Mouse (Mus musculus) layer of hippocampus, adult 2 months (tissue): Measurements from ENCODE around the gene Acly. TPM values are rescaled to one million over a fixed set of nuclear protein-coding genes. Genes with fewer than 3 reads are reported as not detected.

ENCODE experiments used
- DNase-seq, 2 experiments: peaks; one replicate each; pipeline ENCODE4 v3.0.0; 2022; ENCODE audit warnings: low spot score in 2 of 2
- H3K27ac ChIP-seq: fragments of 200-600 bp; 2 replicates; pipeline ENCODE4 v1.8.1; 2022
- H3K4me3 ChIP-seq: fragments of 200-600 bp; 2 replicates; pipeline ENCODE4 v1.8.1; 2022; ENCODE audit warnings: mild to moderate bottlenecking
- CTCF ChIP-seq: fragments of 200-600 bp; conservative IDR thresholded peaks from 2 replicates; pipeline ENCODE4 v1.8.1; 2022; ENCODE audit warnings: antibody characterized with exemption, mild to moderate bottlenecking, moderate library complexity
- long read RNA-seq, 2 experiments: library from polyadenylated mRNA; stranded (forward); transcript quantifications; one replicate each; pipeline ENCODE4 v2.0.0; 2021; ENCODE audit warnings: borderline mapping rate in 2 of 2
- total RNA-seq, 2 experiments: library from RNA; stranded (reverse); gene quantifications; 2 replicates each; pipeline ENCODE4 v1.2.3; 2021

Gene Acly
- 100 to 1,000 TPM; 103 to 117 TPM for total RNA-seq
- long read RNA-seq, experiment 1, full-length matches to known transcripts = 143 of 194 reads
- long read RNA-seq, experiment 1, partial matches to known transcripts = 39 of 194 reads
- long read RNA-seq, experiment 1, other reads (novel, unspliced or antisense) = 12 of 194 reads
- long read RNA-seq, experiment 2, full-length matches to known transcripts = 164 of 215 reads
- long read RNA-seq, experiment 2, partial matches to known transcripts = 36 of 215 reads
- long read RNA-seq, experiment 2, other reads (novel, unspliced or antisense) = 15 of 215 reads

DNA sequence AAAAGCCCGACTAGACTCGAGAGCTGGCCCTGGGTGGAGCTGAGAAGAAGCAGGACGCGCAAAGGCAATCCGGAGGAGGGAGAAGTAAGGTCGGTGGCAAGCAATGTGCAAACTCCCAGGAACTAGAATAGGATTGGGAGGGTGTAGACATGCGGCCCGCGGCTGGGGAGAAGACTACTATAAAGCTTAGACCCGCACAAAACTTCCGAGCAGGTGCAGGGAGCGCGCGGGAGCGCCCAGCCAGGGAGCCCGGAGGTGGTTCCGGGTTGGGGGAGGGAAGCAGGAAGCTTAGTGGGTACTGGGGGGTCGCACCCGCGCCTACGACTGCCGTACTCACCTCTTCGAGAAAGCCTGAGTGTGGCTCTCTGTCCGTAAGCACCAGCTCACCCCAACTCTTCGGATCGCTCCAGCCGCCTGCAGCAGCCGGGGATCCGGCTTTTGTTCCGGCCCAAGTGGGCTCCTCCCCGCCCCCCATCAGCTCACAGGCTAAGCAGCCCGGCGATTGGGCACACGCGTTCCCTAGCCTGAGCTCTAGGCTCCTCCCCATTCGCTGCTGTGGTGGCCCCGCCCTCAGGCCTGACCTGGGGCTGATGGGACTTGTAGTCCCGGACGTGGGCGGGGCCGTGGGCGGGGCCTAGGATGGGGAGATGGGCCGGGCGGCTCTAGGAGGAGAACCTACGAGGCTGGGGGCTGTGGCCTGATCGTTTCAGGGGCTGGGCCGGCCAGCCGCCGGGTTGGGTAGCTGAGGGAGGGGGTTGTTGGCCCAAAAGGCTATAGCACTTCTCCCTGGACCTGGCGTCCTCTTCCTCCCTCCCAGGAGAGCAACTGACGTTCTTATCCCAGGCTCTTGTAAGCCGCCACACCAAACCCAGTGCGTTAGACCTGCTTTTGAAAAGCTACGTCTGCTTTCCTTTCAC lies at the start of gene Acly:
TSS of gene Acly (minus strand) at position 543 of the 917 bp plus-strand sequence.
- peak within 1 kb of the TSS; percentile 93 for H3K27ac ChIP-seq
- no peak for TF ChIP-seq CTCF
- H3K4me3 ChIP-seq = peak within 1 kb of the TSS; percentile 92
- peak; percentile 97 to 99 for DNase-seq

GRCm38 (mm10) chr11:100576256-100576655 lies 48.5 kb upstream of the Acly start:
- peak overlapping the region; percentile 76 for H3K4me3 ChIP-seq
- no peak for TF ChIP-seq CTCF
- H3K27ac ChIP-seq = peak overlapping the region; percentile 89
- DNase-seq = no peak

GRCm38 (mm10) chr11:100575484-100575855 lies 47.7 kb upstream of the Acly start:
- DNase-seq = peak; percentile 47 to 68
- Histone ChIP-seq H3K27ac (peak overlapping the region; percentile 89), H3K4me3 (peak overlapping the region; percentile 76)
- TF ChIP-seq CTCF = no peak

- peak within 1 kb of the TSS; percentile 89 for H3K27ac ChIP-seq
- H3K4me3 ChIP-seq = peak within 1 kb of the TSS; percentile 76
- peak; percentile 43 for TF ChIP-seq CTCF
- peak; percentile 46 to 53 for DNase-seq
Measured at GRCm38 (mm10) chr11:100574708-100575483, 47.1 kb upstream of the Acly start, which contains the start of gene Cnp. TSS of gene Cnp (plus strand) at chr11:100574904.

- DNase-seq = no peak
- no peak for TF ChIP-seq CTCF
- peak overlapping the region; percentile 89; the same call in 1 of the 2 replicates for H3K27ac ChIP-seq
- peak overlapping the region; percentile 76; the same call in 1 of the 2 replicates for H3K4me3 ChIP-seq
Measured at GRCm38 (mm10) chr11:100574188-100574587, 46.4 kb upstream of the Acly start.

- H3K4me3 ChIP-seq = peak overlapping the region; percentile 41
- peak in 1 of 2 experiments; percentile 43 for DNase-seq
- no peak for TF ChIP-seq CTCF
- H3K27ac ChIP-seq = peak overlapping the region; percentile 68; the same call in 1 of the 2 replicates
Measured at GRCm38 (mm10) chr11:100571202-100571567, 43.4 kb upstream of the Acly start.

DNA sequence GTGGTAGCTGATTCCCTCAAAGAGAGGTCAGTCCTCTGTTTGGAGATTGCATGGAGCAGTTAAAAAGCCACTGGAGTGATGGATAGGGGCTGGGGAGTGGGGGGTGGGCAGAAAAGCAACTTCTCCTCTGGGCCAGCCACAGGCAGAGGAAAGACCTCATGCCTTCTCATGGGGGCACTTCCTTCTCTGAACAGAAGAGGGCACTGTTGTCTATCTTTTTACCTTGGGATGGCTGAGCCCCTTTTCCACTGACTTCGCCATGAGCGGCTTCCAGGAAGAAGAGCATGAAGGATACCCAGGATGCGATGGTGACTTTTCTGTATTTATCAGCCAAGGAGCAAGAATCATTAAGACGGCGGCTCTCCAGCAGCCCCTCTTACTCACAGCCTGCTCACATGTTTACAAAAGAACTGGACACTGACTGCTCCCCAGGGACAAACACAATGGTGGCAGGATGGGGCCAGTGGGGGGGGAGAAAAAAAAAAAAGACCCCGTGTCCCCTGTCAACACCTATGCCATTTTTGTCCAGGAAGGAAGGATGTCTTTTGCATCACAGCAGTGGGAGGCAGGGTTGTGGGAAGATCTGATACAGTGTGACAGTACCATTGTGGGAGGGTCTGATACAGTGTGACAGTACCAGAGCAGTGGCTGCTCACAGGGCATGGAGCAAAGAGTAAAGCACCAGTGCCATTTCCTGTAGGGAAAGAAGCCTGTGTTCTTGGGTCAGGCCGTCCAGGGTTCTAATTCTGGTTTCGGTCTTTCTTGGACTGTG lies 42.8 kb upstream of the Acly start:
- peak; percentile 79 to 89 for DNase-seq
- peak; percentile 98 for TF ChIP-seq CTCF
- H3K27ac ChIP-seq = peak overlapping the region; percentile 68; the same call in 1 of the 2 replicates

DNA sequence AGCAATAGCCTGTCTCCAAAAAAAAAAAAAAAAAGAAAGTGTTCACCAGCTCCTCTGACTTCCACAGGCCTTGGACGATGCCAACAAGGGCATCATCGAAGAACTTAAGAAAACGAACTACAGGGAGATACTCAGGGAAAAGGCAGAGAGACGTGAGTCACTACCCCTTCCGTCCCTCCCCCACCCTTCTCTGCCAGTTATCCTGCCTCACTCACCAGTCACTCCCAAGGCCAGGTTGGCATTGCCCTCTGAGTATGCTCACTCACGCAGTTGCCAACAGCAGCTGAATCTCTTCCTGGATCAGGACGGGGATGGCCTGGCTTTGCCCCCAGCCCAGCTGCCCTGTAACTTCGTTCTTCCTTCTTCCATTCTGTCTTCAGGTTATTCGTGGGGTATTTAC lies 42.0 kb upstream of the Acly start:
- no peak for DNase-seq
- Histone ChIP-seq H3K4me3 (no peak overlapping the region), H3K27ac (no peak overlapping the region)
- TF ChIP-seq CTCF = no peak

More for the DNA sequence above, 42.8 kb upstream of the Acly start:
- peak overlapping the region; percentile 41 for H3K4me3 ChIP-seq

DNA sequence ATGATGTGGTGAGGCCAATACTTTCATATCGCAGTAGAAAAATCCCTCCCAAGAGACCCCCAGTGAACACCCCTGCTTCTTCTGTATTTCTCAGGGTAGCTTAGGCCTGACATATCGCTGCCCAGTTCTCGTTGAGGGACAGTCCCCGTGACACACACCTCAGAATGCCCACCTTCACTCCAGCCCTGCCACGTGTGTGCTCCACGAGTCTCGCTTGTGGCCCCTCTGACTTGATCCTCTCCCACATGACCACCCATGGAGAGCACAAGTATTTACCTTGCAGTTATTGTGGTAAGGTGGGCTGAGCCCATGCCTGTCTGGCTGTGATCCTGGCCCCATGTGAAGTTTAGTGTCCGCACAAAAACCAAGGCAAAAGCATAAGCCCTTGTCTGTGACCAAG lies 40.9 kb upstream of the Acly start:
- Histone ChIP-seq H3K4me3 (no peak overlapping the region), H3K27ac (no peak overlapping the region)
- TF ChIP-seq CTCF = no peak
- no peak for DNase-seq

DNA sequence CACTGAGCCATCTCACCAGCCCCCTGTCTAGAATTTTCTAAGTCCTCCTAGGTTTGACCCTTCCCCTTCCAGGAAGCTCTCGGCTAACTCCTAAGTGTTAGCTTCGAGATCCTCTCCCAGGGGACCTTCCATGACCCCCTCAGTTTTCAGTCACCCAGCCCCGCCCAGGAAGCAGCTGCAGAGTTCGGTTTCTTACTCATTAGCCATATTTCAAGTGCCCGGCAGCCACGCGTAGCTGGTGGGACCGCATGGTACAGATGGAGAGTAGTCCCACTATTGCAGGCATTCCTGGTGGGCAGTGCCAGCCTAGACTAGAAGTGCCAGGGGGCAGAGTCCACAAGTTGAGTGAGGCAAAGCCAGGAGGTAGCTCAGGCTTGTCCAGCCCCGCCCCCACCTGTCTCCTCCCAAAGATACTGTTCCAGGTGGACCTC lies 40.0 kb upstream of the Acly start:
- TF ChIP-seq CTCF = no peak
- Histone ChIP-seq H3K4me3 (no peak overlapping the region), H3K27ac (no peak overlapping the region)
- no peak for DNase-seq

- Histone ChIP-seq H3K4me3 (no peak overlapping the region), H3K27ac (no peak overlapping the region)
- no peak for DNase-seq
- no peak for TF ChIP-seq CTCF
Measured at GRCm38 (mm10) chr11:100567229-100567628, 39.4 kb upstream of the Acly start.

DNA sequence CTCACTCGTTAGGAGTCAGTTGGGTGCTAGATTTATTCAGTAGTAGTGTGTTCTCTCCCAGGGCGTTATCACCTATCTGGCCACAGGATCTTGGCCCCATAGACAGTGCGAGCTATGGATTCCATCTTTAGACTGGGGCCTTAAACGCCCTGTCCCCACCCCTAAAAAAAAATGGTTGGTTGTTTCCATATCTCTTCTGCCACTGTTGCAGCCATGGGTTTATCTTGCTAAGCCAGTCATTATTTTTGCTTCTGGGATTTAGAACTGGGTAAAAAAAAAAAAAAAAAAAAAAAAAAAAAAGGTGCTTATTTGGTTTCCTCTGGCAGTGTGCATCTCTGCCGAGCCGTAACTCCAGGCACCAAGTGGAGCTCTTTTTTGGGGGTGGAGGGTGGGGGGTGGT lies 36.9 kb upstream of the Acly start:
- DNase-seq = no peak
- H3K4me3 ChIP-seq = peak overlapping the region; percentile 11
- no peak for TF ChIP-seq CTCF
- H3K27ac ChIP-seq = peak overlapping the region; percentile 46; the same call in 1 of the 2 replicates
